Mouse (Mus musculus) midbrain, embryonic 13.5 days (tissue): ENCODE data around the gene Tgoln1. TPM values are rescaled to one million over a fixed set of nuclear protein-coding genes. Genes with fewer than 3 reads are reported as not detected.

Source experiments
- ATAC-seq: fragments of 200-750 bp; cut with Nextera tagmentation; 2 replicates; pipeline ENCODE4 v1.8.0; 2017; ENCODE audit warnings: mild to moderate bottlenecking, moderate TSS enrichment, moderate library complexity
- H3K27ac ChIP-seq: fragments of 300-500 bp; sonication (generic); 2 replicates; pipeline ENCODE4 v1.5.1; 2015; ENCODE audit warnings: inconsistent platforms, mild to moderate bottlenecking, moderate library complexity
- H3K27me3 ChIP-seq: fragments of 300-500 bp; sonication (generic); 2 replicates; pipeline ENCODE4 v1.6.1; 2015; ENCODE audit warnings: mild to moderate bottlenecking, inconsistent platforms
- H3K36me3 ChIP-seq: fragments of 300-500 bp; sonication (generic); 2 replicates; pipeline ENCODE4 v1.6.1; 2015; ENCODE audit warnings: mild to moderate bottlenecking, inconsistent platforms
- H3K4me1 ChIP-seq: fragments of 300-500 bp; sonication (generic); replicated peaks from 2 replicates; pipeline ENCODE4 v1.6.1; 2015; ENCODE audit warnings: inconsistent platforms
- H3K4me2 ChIP-seq: fragments of 300-500 bp; sonication (generic); replicated peaks from 2 replicates; pipeline ENCODE4 v1.6.1; 2015; ENCODE audit warnings: moderate library complexity, mild to moderate bottlenecking, inconsistent platforms
- H3K4me3 ChIP-seq: fragments of 300-500 bp; sonication (generic); replicated peaks from 2 replicates; pipeline ENCODE4 v1.5.1; 2015; ENCODE audit warnings: mild to moderate bottlenecking, inconsistent platforms
- H3K9ac ChIP-seq: fragments of 300-500 bp; sonication (generic); replicated peaks from 2 replicates; pipeline ENCODE4 v1.6.1; 2015; ENCODE audit warnings: mild to moderate bottlenecking, inconsistent platforms
- H3K9me3 ChIP-seq: fragments of 300-500 bp; sonication (generic); 2 replicates; pipeline ENCODE4 v1.6.1; 2016; ENCODE audit warnings: mild to moderate bottlenecking, inconsistent platforms
- WGBS: fragments of 180-500 bp; shearing (Covaris S2); methylation state at CpG from one replicate; pipeline ENCODE4 v1.1.7; 2015; 5-methylcytosine and 5-hydroxymethylcytosine counted together
- polyA plus RNA-seq: library from polyadenylated mRNA; unstranded; fragments of >200 nt; fragmentation: Nextera tagmentation; extraction: Ambion mirVana; gene quantifications from 2 replicates; pipeline ENCODE4 v1.2.1, GENCODE M21; 2015

Gene Tgoln1
- polyA plus RNA-seq, 1 experiment from 2014 or later, result 39.6 TPM

DNA sequence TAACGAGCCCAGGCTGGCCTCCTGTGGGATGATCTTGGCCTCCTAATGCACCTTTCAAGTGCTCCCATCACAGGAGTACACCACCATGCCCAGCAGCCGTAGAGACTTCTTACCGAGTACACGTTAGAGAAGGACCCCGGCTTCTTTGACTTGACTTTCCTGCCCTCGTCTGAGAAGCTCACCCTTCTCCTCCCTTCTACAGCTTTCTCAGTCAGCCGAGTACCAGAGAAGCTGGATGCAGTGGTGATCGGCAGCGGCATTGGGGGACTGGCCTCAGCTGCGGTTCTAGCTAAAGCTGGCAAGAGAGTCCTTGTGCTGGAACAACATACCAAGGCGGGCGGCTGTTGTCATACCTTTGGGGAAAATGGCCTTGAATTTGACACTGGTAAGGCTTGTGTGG is 16.0 kb downstream of the Tgoln1 start:
- H3K4me3 ChIP-seq, result no peak overlapping the region
- H3K9ac ChIP-seq, result no peak overlapping the region
- no peak overlapping the region for H3K4me2 ChIP-seq
- ATAC-seq, result no peak
- peaks cover 21% of the 10 kb centered on the region for H3K36me3 ChIP-seq
- 87% methylated on average over 12 of the region's 12 CpGs for WGBS
- H3K27ac ChIP-seq, result no peak overlapping the region
- peaks cover 20% of the 10 kb centered on the region for H3K4me1 ChIP-seq
- H3K27me3 ChIP-seq, result no peaks in the 10 kb centered on the region
- H3K9me3 ChIP-seq, result no peaks in the 10 kb centered on the region

DNA sequence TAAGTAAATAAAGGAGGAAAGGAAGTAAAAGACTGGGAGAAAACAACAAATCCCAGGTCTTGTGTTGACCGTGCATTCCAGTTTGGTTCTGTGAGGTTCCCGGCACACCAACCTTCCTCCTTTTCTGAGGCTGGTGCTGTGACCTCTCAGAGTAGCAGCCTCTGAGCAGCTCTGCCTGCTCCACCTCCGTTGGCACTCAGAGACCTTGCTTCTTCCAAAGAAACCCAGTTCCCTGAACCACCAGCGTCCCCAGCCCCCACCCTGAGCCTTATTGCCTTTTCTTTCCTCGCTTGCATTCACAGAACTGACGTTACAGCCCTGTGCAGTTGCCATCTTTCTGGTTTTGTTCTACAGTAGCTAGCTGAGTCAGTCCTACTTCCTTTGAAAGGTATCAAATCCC is 16.6 kb downstream of the Tgoln1 start:
- Histone ChIP-seq H3K9me3 (no peaks in the 10 kb centered on the region), H3K4me1 (peaks cover 20% of the 10 kb centered on the region), H3K9ac (no peak overlapping the region), H3K4me2 (no peak overlapping the region), H3K27me3 (no peaks in the 10 kb centered on the region), H3K4me3 (no peak overlapping the region), H3K36me3 (peaks cover 16% of the 10 kb centered on the region), H3K27ac (no peak overlapping the region)
- WGBS, result 81% methylated on average over 6 of the region's 6 CpGs
- ATAC-seq, result no peak

DNA sequence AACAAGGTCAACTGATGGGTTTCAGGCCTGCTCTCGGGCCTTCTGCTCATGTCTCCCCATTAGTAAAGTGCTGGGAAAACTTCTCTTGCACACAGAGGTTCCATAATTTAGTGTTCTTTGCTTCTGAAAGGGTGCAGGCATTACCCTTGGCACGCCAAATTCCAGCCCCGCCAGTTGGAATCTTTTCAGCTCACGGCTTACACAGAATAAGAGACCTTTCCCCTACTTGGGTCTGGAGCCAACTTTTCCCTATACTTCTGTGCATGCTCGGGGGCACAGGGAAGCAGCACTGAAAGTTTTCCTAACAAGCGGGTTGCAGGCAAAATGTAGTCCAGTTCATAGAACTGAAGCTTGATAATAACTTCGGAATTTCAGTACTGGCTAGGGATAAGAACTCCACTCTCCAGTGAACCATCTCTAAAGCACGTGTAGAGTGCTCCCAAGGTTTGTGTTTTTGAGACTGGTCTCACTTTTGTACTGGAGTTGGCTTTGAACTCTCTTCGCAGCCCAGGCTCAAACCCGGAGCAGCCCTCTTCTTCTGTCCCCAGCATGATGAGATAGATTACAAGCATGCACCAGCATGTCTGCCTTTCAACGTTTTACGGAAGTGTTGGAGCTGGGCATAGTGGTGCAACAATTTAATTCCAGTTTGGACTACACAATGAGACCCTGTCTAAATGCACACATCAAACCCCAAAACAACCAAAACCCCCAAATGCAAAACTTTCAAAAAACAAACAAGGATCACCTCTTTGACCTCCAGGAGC is 17.8 kb downstream of the Tgoln1 start:
- H3K9me3 ChIP-seq, result no peaks in the 10 kb centered on the region
- H3K4me3 ChIP-seq, result peak overlapping the region; percentile 64
- H3K36me3 ChIP-seq, result peaks cover 6% of the 10 kb centered on the region
- H3K27ac ChIP-seq, result peak overlapping the region; percentile 17; the same call in 1 of the 2 replicates
- WGBS, result 50% methylated on average over 12 of the region's 12 CpGs
- ATAC-seq, result no peak; the same call in none of the 2 replicates
- H3K4me1 ChIP-seq, result peaks cover 20% of the 10 kb centered on the region
- H3K27me3 ChIP-seq, result no peaks in the 10 kb centered on the region
- H3K9ac ChIP-seq, result peak overlapping the region; percentile 77
- H3K4me2 ChIP-seq, result peak overlapping the region; percentile 67

DNA sequence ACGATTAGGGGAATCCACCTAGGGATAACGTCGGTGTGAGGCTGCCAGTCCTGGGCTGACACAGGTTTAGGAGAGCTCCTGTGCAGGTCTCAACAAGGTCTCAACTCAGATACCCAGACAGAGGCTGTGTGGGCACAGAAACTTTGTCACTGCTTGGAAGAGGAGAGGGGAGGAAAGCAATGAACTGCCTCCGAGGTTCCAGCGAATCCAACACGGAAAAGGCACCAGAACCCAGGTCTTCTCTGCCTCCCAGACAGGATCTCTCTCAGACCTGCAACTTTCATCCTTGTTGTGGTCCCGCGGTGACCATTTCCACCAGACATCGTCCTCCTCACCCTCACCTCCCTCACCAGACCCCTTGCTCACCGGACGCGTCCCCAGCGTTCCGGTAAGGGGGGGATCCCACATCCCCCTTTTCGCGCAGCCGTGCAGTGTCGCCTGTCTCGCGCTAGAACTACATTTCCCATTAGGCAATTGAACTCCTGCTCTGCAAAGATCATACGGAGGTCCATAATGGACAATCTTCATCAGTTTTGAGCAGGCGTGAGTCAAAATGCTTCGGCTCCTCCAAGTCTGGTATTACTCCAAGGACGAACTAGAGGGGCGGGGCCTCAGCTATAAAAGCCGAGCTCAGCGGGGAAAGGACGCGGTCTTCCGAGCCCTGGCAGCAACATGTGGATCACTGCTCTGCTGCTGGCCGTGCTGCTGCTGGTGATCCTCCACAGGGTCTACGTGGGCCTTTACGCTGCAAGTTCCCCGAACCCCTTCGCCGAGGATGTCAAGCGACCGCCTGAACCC is 18.6 kb downstream of the Tgoln1 start, which contains the start of the genes Elmod3 and Retsat:
Gene Elmod3 (minus strand): TSS at position 458 of the 798 bp plus-strand sequence.
Gene Retsat (plus strand): TSS at position 520 of the 798 bp plus-strand sequence.
- H3K36me3 ChIP-seq, result 0 out of 2 replicates have a peak, but pooled peaks cover 3% of the 10 kb centered on the region
- WGBS, result 2% methylated on average over 38 of the region's 38 CpGs
- H3K27ac ChIP-seq, result peak within 1 kb of the TSS; percentile 17; the same call in 1 of the 2 replicates
- ATAC-seq, result peak; percentile 95
- peak within 1 kb of the TSS; percentile 67 for H3K4me2 ChIP-seq
- H3K27me3 ChIP-seq, result no peaks in the 10 kb centered on the region
- H3K4me1 ChIP-seq, result peaks cover 20% of the 10 kb centered on the region
- H3K9me3 ChIP-seq, result no peaks in the 10 kb centered on the region
- H3K9ac ChIP-seq, result peak within 1 kb of the TSS; percentile 77
- H3K4me3 ChIP-seq, result peak within 1 kb of the TSS; percentile 64

DNA sequence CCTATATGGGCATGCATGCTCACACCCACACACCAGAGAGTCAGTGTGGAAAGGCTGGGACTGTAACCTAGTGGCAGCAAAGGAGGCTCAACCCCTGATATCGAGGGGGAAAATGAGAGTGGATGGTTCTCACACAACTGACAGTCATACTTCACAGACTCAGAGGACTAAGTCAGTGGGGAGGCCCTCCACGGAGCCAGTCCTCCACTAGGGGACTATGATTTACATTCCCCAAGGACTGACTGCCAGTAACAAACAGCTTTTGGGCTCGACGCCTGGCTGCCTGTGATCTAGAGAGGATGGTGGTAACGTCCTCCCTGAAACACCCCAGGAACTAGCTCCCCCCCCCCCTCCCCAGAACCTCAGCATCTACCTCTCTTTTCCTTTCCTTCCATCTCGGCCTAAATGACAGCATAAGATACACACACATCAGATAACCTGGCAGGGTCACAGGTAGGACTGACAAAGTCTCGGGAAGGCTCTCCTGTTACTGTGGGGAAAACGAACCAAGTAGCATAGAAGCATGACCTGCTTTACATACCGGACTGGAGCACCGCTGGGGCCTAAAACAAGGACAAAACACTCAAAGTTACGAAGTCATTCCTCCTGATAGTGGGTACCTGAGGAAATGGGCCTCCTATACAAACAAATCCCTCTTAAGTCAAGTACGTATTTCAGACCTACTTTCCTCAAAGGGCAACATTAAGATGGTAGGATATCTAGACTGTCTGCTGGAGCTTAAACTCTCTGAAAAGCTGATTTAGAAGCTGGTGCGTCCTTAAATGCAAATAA is 19.5 kb downstream of the Tgoln1 start:
- Histone ChIP-seq H3K36me3 (0 out of 2 replicates have a peak, but pooled peaks cover 3% of the 10 kb centered on the region), H3K9me3 (no peaks in the 10 kb centered on the region), H3K9ac (peak overlapping the region; percentile 77), H3K4me2 (peak overlapping the region; percentile 67), H3K27me3 (no peaks in the 10 kb centered on the region), H3K4me3 (peak overlapping the region; percentile 64), H3K4me1 (peaks cover 20% of the 10 kb centered on the region), H3K27ac (no peak overlapping the region)
- WGBS, result 56% methylated on average over 13 of the region's 13 CpGs
- no peak for ATAC-seq

DNA sequence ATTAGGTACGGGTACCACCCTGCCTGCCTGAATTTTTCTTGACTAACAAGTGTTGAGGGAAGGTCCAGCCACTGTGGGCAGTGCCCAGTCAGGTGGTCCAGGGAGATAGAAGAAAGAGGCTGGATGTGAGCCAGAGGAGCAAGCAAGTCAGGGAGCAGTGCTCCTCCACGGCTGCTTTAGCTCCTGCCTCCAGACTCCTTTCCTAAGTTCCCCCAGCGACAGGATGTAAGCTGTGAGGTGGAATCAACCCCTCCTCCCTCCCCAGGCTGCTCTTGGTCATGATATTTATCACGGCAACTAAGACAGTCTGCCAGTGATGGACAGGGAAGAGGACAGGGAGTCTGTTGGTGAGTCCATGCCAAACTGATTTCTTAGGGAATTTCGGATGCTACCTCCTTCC is 22.9 kb downstream of the Tgoln1 start:
- no peak overlapping the region for H3K4me3 ChIP-seq
- H3K9me3 ChIP-seq, result no peaks in the 10 kb centered on the region
- H3K27me3 ChIP-seq, result no peaks in the 10 kb centered on the region
- peaks cover 16% of the 10 kb centered on the region for H3K4me1 ChIP-seq
- no peak overlapping the region for H3K4me2 ChIP-seq
- no peak overlapping the region for H3K9ac ChIP-seq
- H3K27ac ChIP-seq, result no peak overlapping the region
- no peak for ATAC-seq
- H3K36me3 ChIP-seq, result 0 out of 2 replicates have a peak, but pooled peaks cover 3% of the 10 kb centered on the region
- WGBS, result 75% methylated on average over 5 of the region's 5 CpGs

DNA sequence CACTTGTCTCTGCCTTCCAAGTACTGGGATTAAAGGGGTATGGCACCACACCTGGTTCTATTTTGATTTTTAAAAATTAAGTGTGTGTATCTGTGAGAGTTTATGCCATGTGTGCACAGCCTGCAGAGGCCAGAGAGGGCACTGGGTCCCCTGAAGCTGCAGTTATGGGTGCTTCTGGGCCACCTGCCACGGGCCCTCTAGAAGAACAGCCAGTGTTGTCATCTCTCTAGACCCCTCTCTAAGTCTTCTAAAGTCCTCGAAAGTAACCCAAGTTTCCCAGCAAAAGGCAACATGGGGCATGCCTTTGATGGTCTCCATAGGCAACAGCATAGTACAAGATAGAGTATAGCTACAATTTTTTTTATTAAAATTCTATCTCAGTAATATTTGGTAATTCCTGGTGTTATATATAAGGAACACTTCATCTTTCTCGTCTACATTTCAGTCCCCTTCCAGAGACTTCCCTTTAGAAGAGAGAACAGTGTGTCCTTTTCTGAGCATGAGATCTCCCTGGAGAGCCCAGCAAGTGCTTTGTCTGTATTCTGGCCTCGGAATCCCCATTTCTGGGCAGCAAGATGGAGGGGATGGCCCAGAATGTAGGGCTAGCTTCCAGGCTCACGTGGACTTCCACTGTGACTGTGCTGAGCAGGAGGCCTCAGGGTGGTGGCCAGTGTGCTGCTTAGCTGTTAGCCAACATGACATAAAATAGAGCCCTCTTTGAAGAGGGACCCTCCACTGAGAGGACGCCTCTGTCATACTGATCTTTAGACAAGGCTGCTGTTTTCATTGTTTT is 23.6 kb downstream of the Tgoln1 start:
- 0 out of 2 replicates have a peak, but pooled peaks cover 3% of the 10 kb centered on the region for H3K36me3 ChIP-seq
- H3K4me1 ChIP-seq, result peaks cover 12% of the 10 kb centered on the region
- no peak overlapping the region for H3K4me2 ChIP-seq
- no peak for ATAC-seq
- 82% methylated on average over 6 of the region's 6 CpGs for WGBS
- no peaks in the 10 kb centered on the region for H3K27me3 ChIP-seq
- no peaks in the 10 kb centered on the region for H3K9me3 ChIP-seq
- no peak overlapping the region for H3K4me3 ChIP-seq
- no peak overlapping the region for H3K9ac ChIP-seq
- H3K27ac ChIP-seq, result no peak overlapping the region

DNA sequence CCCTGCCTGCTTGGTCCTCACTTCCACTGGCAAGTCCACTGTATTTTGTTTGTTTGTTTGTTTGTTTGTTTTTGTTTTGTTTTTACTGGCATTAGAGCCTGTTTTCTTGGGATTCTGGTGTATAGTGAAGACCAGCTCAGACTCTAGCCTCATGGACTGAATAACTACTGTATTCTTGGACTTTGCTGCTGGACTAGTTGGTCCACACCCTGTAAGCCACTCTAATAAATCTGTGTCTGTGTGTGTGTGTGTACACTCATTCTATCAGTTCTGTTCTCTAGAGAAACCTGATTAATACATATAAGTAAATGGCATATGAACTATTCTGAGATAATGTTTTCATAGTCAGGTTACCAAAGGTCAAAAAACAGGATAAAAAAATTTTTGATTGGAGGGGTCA is 26.7 kb downstream of the Tgoln1 start:
- H3K9me3 ChIP-seq, result no peaks in the 10 kb centered on the region
- H3K9ac ChIP-seq, result no peak overlapping the region
- 0 out of 2 replicates have a peak, but pooled peaks cover 3% of the 10 kb centered on the region for H3K36me3 ChIP-seq
- no peak overlapping the region for H3K27ac ChIP-seq
- H3K27me3 ChIP-seq, result no peaks in the 10 kb centered on the region
- ATAC-seq, result no peak
- H3K4me2 ChIP-seq, result no peak overlapping the region
- H3K4me3 ChIP-seq, result no peak overlapping the region
- no peaks in the 10 kb centered on the region for H3K4me1 ChIP-seq

DNA sequence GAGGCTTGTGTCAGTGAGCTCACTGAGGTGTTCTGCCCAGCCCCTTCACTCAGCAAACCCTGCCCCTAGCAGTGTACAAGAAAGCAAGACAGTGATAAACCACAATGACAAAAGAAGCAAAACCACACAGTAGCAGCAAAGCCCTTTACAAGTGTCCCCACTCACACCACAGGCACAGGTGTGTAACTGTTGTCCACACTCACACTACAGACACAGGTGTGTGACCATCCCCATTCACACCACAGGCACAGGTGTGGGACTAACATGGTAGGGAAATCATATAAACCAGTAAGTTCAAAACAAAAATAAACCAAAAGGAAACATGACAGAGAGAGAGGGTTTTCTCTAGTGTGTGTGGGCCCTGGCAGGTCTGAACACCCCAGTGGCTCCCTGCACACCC is 28.5 kb downstream of the Tgoln1 start:
- H3K4me2 ChIP-seq, result no peak overlapping the region
- no peak for ATAC-seq

DNA sequence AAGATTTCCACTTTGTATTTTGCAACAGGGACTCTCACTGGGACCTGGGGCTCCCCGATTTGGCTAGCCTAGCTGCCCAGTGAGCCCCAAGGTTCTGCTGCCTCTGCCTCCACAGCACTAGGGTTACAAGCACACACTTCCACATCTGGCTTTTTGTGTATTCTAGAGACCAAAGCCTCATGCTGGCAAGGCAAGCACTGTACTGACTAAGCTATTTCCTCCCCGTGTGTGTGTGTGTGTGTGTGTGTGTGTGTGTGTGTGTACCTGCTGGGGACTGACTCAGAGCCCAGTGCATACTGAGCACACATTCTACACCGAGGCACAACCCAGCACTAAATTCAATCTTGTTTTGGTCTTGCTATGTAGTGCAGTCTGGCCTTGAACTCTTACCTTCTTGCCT is 30.1 kb downstream of the Tgoln1 start:
- no peaks in the 10 kb centered on the region for H3K4me1 ChIP-seq
- H3K27me3 ChIP-seq, result no peaks in the 10 kb centered on the region
- H3K27ac ChIP-seq, result no peak overlapping the region
- H3K4me2 ChIP-seq, result no peak overlapping the region
- no peaks in the 10 kb centered on the region for H3K36me3 ChIP-seq
- ATAC-seq, result no peak
- WGBS, result 90% methylated on average over 3 of the region's 3 CpGs
- no peak overlapping the region for H3K9ac ChIP-seq
- no peak overlapping the region for H3K4me3 ChIP-seq
- no peaks in the 10 kb centered on the region for H3K9me3 ChIP-seq

More for the DNA sequence above, 28.5 kb downstream of the Tgoln1 start:
- Histone ChIP-seq H3K4me1 (no peaks in the 10 kb centered on the region), H3K27ac (no peak overlapping the region), H3K9ac (no peak overlapping the region), H3K9me3 (no peaks in the 10 kb centered on the region), H3K36me3 (no peaks in the 10 kb centered on the region), H3K27me3 (no peaks in the 10 kb centered on the region), H3K4me3 (no peak overlapping the region)

DNA sequence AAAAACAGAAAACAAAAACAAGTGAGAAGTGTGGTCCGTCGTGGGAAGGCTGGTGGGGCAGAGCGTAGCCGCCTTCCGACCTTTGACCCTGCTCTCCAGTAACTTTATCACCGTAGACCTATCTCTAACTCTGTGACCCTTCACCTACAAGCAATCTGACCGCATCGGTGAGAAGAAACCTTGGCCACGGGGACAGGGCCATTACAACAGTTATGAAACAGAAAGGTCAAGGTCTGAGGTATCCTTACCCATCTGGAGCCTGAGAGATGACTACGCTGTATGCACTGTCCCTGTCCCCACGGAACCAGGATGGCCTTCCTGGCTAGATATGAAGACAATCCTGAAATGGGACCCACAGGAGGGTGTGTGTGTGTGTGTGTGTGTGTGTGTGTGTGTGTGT is 32.6 kb downstream of the Tgoln1 start:
- 88% methylated on average over 11 of the region's 11 CpGs for WGBS
- H3K9ac ChIP-seq, result no peak overlapping the region
- H3K27ac ChIP-seq, result no peak overlapping the region
- no peak overlapping the region for H3K4me3 ChIP-seq
- H3K4me1 ChIP-seq, result no peaks in the 10 kb centered on the region
- no peak for ATAC-seq
- no peaks in the 10 kb centered on the region for H3K9me3 ChIP-seq
- peaks cover 8% of the 10 kb centered on the region for H3K36me3 ChIP-seq
- H3K4me2 ChIP-seq, result no peak overlapping the region
- no peaks in the 10 kb centered on the region for H3K27me3 ChIP-seq
